Mouse (Mus musculus): ENCODE data around the gene Btbd35f4.
"Not testable (repeated sequence)": the region's sequence is repeated elsewhere in the genome, so short reads cannot be mapped to it uniquely, and the experiment has no call there.

DNA sequence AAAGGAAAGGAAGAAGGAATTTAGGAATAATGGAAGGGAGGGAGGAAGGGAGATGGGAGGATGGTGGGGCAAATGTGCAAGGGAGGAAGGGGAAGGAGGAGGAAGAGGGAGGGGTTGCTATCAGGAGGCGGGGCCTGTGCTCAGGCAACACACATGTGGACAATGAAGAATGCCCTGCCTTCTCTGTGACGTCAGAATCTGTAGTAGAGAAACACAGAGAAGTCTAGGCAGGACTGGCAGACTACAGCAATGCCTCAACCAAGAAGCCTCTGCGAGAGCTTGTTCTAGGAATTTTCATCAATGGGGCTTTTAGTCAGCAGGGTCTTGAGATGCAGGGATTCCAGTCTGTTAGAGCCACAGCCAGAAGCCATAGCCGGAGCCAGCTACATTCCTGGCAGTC, at the start of gene Btbd35f4:
- not testable (repeated sequence) for TF ChIP-seq E2F4 (IDR thresholded peaks at IDR 0.05; ENCODE audit: insufficient read depth); POLR2A (IDR thresholded peaks at IDR 0.05; ENCODE audit: insufficient read length, low read depth); USF1 (IDR thresholded peaks at IDR 0.05; ENCODE audit: low read depth); MYOD1 (IDR thresholded peaks at IDR 0.05; ENCODE audit: control insufficient read depth in 1 of 3, insufficient read length in 2 of 3, low read depth in 2 of 3); MAX (IDR thresholded peaks at IDR 0.05; ENCODE audit: low read depth)

Data from myocyte (in vitro differentiated cells).